Mouse (Mus musculus): ENCODE measurements around the gene Gnao1.

GRCm38 (mm10) chr8:93972971-93973734 lies 163.4 kb downstream of the Gnao1 start:
- TF ChIP-seq CTCF (IDR thresholded peaks at IDR 0.05; ENCODE audit: low read depth, low read length), result no peak
- no peak for TF ChIP-seq POLR2A (IDR thresholded peaks at IDR 0.05; ENCODE audit: borderline replicate concordance, low read depth, low read length)
